Mouse (Mus musculus) ES-Bruce4 (cell line): ENCODE results near the gene Hdgfl3.

Experiments
- CTCF ChIP-seq: IDR thresholded peaks from one replicate; pipeline ENCODE4 v1.8.1; 2011; ENCODE audit warnings: low read depth, low read length
- POLR2A ChIP-seq: IDR thresholded peaks from one replicate; pipeline ENCODE4 v1.8.1; 2011; ENCODE audit warnings: low read length; ENCODE audit not compliant: insufficient read depth

DNA sequence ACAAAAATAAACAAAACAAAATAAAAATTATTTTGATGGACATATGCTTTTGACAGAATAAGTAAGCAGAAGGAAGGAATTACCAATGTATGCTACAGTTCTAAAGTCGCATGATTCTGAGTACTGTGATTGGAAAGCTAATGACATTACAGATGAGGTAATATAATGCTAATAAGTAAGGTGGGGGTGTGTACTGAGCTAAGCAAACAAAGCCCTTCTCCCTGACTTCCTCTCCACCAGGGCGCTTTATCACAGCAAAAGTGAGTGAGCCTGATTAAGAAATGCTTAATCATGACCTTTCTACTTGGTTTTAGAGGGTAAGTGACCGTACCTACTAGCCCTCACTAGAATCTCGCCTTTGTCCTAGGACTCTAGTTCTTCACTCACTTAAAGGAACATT is 14.0 kb downstream of the Hdgfl3 start:
- TF ChIP-seq CTCF (no peak), POLR2A (no peak)
